Mouse (Mus musculus): ENCODE data around the gene Gabrg3.

DNA sequence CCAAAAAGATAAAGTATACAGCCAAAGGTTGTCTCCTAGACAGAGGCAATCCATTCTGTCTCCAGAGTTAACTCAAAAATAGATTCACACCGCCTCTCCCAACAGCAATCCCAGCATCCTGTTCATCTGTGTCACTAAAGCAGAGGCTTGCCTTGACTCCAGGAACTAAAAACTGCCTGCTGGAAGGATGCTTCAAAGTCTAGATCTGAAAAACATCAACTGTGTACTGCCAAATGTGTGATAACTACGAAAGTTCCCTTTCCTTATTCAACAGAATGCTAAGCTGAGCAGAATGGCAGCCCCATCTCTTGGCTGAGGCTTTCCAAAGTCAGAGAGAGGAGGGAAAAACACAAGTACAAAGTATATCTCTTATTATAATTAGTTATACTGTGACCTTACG, 90.3 kb downstream of the Gabrg3 start:
- TF ChIP-seq ZC3H11A (IDR thresholded peaks at IDR 0.05; ENCODE audit: borderline replicate concordance, low read depth, low read length) (no peak), ZNF384 (IDR thresholded peaks at IDR 0.05; ENCODE audit: low read depth, low read length) (no peak), CHD2 (IDR thresholded peaks at IDR 0.05; ENCODE audit: low read depth, low read length) (no peak)

Measured in ES-E14 (cell line).